Mouse (Mus musculus) CH12.LX (cell line): ENCODE results near the gene Rapgef4. TPM values are rescaled to one million over a fixed set of nuclear protein-coding genes. Genes with fewer than 3 reads are reported as not detected.

Experiments
- DNase-seq: peaks from one replicate; pipeline ENCODE4 v3.0.0-alpha.2; 2013; ENCODE audit errors: extremely low read depth
- H3K27ac ChIP-seq: 2 replicates; pipeline ENCODE4 v1.5.1; 2012; ENCODE audit warnings: low read depth, mild to moderate bottlenecking, control low read depth, moderate library complexity; ENCODE audit not compliant: insufficient read depth
- H3K27me3 ChIP-seq: replicated peaks from 2 replicates; pipeline ENCODE3; 2012; ENCODE audit warnings: inconsistent platforms
- H3K36me3 ChIP-seq, 2 experiments: replicated peaks in 1 of 2; 2 replicates each; pipeline versions ENCODE3 to v1.6.1; 2012; ENCODE audit warnings: inconsistent platforms in 1 of 2, low read length in 1 of 2, mild to moderate bottlenecking in 1 of 2, mixed read lengths in 1 of 2, moderate library complexity in 1 of 2; ENCODE audit not compliant: control insufficient read depth in 1 of 2, insufficient read depth in 1 of 2
- H3K4me1 ChIP-seq, 2 experiments: 2 replicates each; pipeline ENCODE4 v1.6.1; 2012; ENCODE audit warnings: inconsistent platforms in 1 of 2, moderate library complexity in 1 of 2; ENCODE audit not compliant: insufficient read depth in 2 of 2, control insufficient read depth in 1 of 2
- H3K4me2 ChIP-seq: 2 replicates; pipeline ENCODE4 v1.6.1; 2012; ENCODE audit warnings: low read depth, mild to moderate bottlenecking, control low read depth; ENCODE audit not compliant: poor library complexity, insufficient read depth, severe bottlenecking
- H3K4me3 ChIP-seq, 3 experiments: fragments of 150-350 bp in 1 of 3; sonication (generic) in 1 of 3; replicated peaks in 1 of 3; 2 replicates each; pipeline versions ENCODE3 to v1.5.1; 2011 to 2012; ENCODE audit warnings: low read depth in 2 of 3, low read length in 2 of 3, mild to moderate bottlenecking in 2 of 3, moderate library complexity in 2 of 3, control low read depth in 1 of 3, improper control_type of control experiment in 1 of 3, inconsistent platforms in 1 of 3, mixed read lengths in 1 of 3; ENCODE audit not compliant: poor library complexity in 1 of 3
- H3K79me2 ChIP-seq: replicated peaks from 2 replicates; pipeline ENCODE4 v1.6.1; 2012; ENCODE audit warnings: mild to moderate bottlenecking, moderate library complexity; ENCODE audit not compliant: control insufficient read depth, poor library complexity, insufficient read depth, severe bottlenecking; ENCODE audit errors: extremely low read depth
- H3K9ac ChIP-seq: 2 replicates; pipeline ENCODE4 v1.6.1; 2012; ENCODE audit warnings: low read depth, mild to moderate bottlenecking, control low read depth, moderate library complexity; ENCODE audit not compliant: insufficient read depth
- H3K9me3 ChIP-seq: replicated peaks from 2 replicates; pipeline ENCODE3; 2012; ENCODE audit warnings: low read length, inconsistent platforms, mixed read lengths
- CHD1 ChIP-seq: IDR thresholded peaks from 2 replicates; pipeline ENCODE4 v1.6.1; 2012; ENCODE audit warnings: low read depth, low read length, improper control_type of control experiment, inconsistent platforms
- CHD2 ChIP-seq: IDR thresholded peaks from 2 replicates; pipeline ENCODE4 v1.6.1; 2011; ENCODE audit warnings: low read length, improper control_type of control experiment
- ETS1 ChIP-seq: conservative IDR thresholded peaks from 2 replicates; pipeline ENCODE4 v1.6.1; 2012; ENCODE audit warnings: low read depth, mild to moderate bottlenecking, inconsistent platforms, low read length, improper control_type of control experiment, moderate library complexity
- GABPA ChIP-seq: IDR thresholded peaks from 2 replicates; pipeline ENCODE4 v1.6.1; 2012; ENCODE audit warnings: low read depth, low read length, improper control_type of control experiment, inconsistent platforms; ENCODE audit not compliant: insufficient replicate concordance
- KAT2A ChIP-seq: IDR thresholded peaks from 2 replicates; pipeline ENCODE4 v1.6.1; 2012; ENCODE audit warnings: low read length, improper control_type of control experiment, inconsistent platforms; ENCODE audit not compliant: insufficient replicate concordance
- MAFK ChIP-seq: IDR thresholded peaks from 2 replicates; pipeline ENCODE4 v1.6.1; 2011; ENCODE audit warnings: low read length, improper control_type of control experiment; ENCODE audit not compliant: insufficient replicate concordance
- MAX ChIP-seq: IDR thresholded peaks from 2 replicates; pipeline ENCODE4 v1.6.1; 2011; ENCODE audit warnings: low read length, improper control_type of control experiment
- MEF2A ChIP-seq: IDR thresholded peaks from 2 replicates; pipeline ENCODE4 v1.6.1; 2014; ENCODE audit warnings: low read depth, mild to moderate bottlenecking, inconsistent platforms, low read length, improper control_type of control experiment, borderline replicate concordance
- MXI1 ChIP-seq: IDR thresholded peaks from 2 replicates; pipeline ENCODE4 v1.6.1; 2011; ENCODE audit warnings: mild to moderate bottlenecking, low read depth, low read length, improper control_type of control experiment
- MYC ChIP-seq: IDR thresholded peaks from 2 replicates; pipeline ENCODE4 v1.6.1; 2011; ENCODE audit warnings: low read depth, mild to moderate bottlenecking, improper control_type of control experiment, low read length
- NRF1 ChIP-seq: IDR thresholded peaks from 2 replicates; pipeline ENCODE4 v1.6.1; 2014; ENCODE audit warnings: low read depth, mild to moderate bottlenecking, inconsistent platforms, low read length, improper control_type of control experiment, moderate library complexity
- RAD21 ChIP-seq: IDR thresholded peaks from 2 replicates; pipeline ENCODE4 v1.6.1; 2011; ENCODE audit warnings: low read depth, mild to moderate bottlenecking, low read length, improper control_type of control experiment, moderate library complexity
- SIN3A ChIP-seq: IDR thresholded peaks from 2 replicates; pipeline ENCODE4 v1.6.1; 2012; ENCODE audit warnings: low read length, improper control_type of control experiment, inconsistent platforms
- USF1 ChIP-seq: IDR thresholded peaks from 2 replicates; pipeline ENCODE4 v1.6.1; 2014; ENCODE audit warnings: low read depth, mild to moderate bottlenecking, inconsistent platforms, low read length, improper control_type of control experiment
- ZC3H11A ChIP-seq: IDR thresholded peaks from 2 replicates; pipeline ENCODE4 v1.6.1; 2012; ENCODE audit warnings: low read depth, mild to moderate bottlenecking, inconsistent platforms, low read length, improper control_type of control experiment
- dilution Hi-C: fragments of 300-500 bp; cut with MboI; formaldehyde crosslinking; loops from 2 replicates; pipeline ENCODE4 v1.14.3; 2020; ENCODE audit warnings: low sequenced_read_pairs; ENCODE audit not compliant: extremely low pct_unique_long_range_greater_than_20kb, extremely low pct_ligation_motif_present
- in situ Hi-C: fragments of 300-500 bp; cut with MboI; formaldehyde crosslinking; loops from 3 replicates; pipeline ENCODE4 v1.14.3; 2019; ENCODE audit warnings: low sequenced_read_pairs, low pct_ligation_motif_present, low pct_unique_long_range_greater_than_20kb, mixed read lengths
- polyA plus RNA-seq: library from polyadenylated mRNA; unstranded; fragments of >175 nt; gene quantifications from 2 replicates; pipeline ENCODE4 v1.2.1, GENCODE M21; 2012; ENCODE audit warnings: low read depth; ENCODE audit not compliant: insufficient read length
- total RNA-seq, 2 experiments: library from RNA; depleted of rRNA; stranded (reverse); fragments of 300-350 nt in 1 of 2; fragments of >200 nt in 1 of 2; gene quantifications; 2 replicates each; pipeline ENCODE4 v1.2.3; 2012 to 2014

Rapgef4 gene
- total and polyA plus RNA-seq, 3 experiments, result 0.12 to 0.13 TPM; not detected in 1

GRCm38 (mm10) chr2:72205869-72206268, 224.8 kb downstream of the Rapgef4 start:
- Histone ChIP-seq H3K9ac (no peak overlapping the region), H3K36me3 (no peaks in the 10 kb centered on the region), H3K79me2 (no peaks in the 10 kb centered on the region), H3K9me3 (no peaks in the 10 kb centered on the region), H3K4me2 (no peak overlapping the region), H3K27ac (no peak overlapping the region), H3K27me3 (no peaks in the 10 kb centered on the region), H3K4me1 (peaks cover 0 to 28% of the 10 kb centered on the region in 2 experiments; a peak in 2 of 4 replicates), H3K4me3 (no peak overlapping the region)
- DNase-seq, result no peak
- TF ChIP-seq NRF1, result no peak
- no peak for TF ChIP-seq MAX
- no peak for TF ChIP-seq SIN3A
- TF ChIP-seq ETS1, result no peak
- no peak for TF ChIP-seq RAD21
- TF ChIP-seq KAT2A, result no peak
- no peak for TF ChIP-seq USF1
- no peak for TF ChIP-seq ZC3H11A
- TF ChIP-seq CHD2, result no peak
- in situ Hi-C loops (no loop called here), dilution Hi-C loops (no loop called here)

DNA sequence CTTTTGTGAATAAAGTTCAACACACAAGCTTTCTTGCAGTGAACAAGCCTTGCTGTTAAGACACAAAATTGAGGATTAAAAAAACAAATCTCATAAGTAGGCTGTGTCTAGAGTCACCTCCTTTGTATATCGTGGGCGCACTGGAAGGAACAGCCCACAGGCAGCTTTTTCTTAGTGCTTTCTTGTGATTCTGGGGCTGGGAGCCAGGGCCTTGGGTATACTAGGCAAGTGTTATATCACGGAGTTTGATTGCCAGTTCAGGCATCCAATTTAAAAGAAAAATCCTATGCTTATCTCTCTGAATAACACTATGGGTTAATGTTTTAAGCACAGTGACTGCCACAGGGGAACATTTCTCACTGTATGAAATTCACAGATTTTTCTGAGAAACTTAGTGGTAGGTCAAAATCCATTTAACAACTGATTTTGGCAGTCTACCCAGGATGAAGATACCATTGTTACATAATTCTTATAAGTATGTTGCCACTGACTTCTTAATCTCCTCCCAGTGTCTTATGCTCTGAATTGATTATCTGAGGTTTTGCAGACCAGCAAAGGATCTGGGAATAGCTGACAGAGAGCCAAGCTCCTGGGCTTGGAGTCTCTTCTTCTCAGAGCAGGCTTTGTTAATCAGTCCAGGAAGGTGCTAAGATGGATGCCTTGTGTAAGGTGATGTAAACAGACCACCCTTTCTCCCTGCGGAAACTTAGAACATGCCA, 225.6 kb downstream of the Rapgef4 start:
- Histone ChIP-seq H3K9ac (no peak overlapping the region), H3K9me3 (no peaks in the 10 kb centered on the region), H3K4me3 (no peak overlapping the region), H3K79me2 (no peaks in the 10 kb centered on the region), H3K27me3 (no peaks in the 10 kb centered on the region), H3K27ac (no peak overlapping the region), H3K4me1 (peaks cover 0 to 21% of the 10 kb centered on the region in 2 experiments; a peak in 2 of 4 replicates), H3K4me2 (no peak overlapping the region), H3K36me3 (no peaks in the 10 kb centered on the region)
- in situ Hi-C loops, result no loop called here
- no peak for TF ChIP-seq MAFK
- no peak for TF ChIP-seq MEF2A
- no peak for TF ChIP-seq MYC
- no peak for TF ChIP-seq MAX
- no peak for TF ChIP-seq CHD1
- TF ChIP-seq MXI1, result no peak
- no peak for TF ChIP-seq GABPA
- dilution Hi-C loops, result no loop called here
- no peak for DNase-seq
